Mouse (Mus musculus): ENCODE measurements around the gene Cfap43. TPM values are rescaled to one million over a fixed set of nuclear protein-coding genes. Genes with fewer than 3 reads are reported as not detected.
A peak's percentile ranks its signal among the peaks of the same experiment; 100 is the strongest.

The Cfap43 gene
- polyA plus RNA-seq, 1 experiment from 2014 or later, result 0.21 TPM

DNA sequence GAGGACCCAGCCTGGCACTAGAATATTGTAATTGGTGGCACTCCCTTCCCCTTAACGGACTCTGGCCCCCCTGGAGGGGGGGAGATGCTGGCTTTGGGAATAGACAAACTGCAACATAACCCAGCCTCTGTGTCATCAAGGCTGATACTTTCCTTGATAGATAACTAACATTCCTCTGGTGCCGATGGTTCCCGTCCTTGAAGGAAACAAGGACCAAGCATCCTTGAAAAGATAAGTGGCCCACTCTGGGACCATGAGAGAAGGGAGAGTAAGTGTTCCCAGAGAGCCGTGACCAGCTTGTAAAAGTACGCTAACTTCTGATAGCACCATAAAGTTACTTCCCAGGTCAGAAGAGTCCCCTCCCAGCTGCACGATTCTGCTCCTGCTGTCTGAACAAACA lies 196.6 kb downstream of the Cfap43 start:
- ChIA-PET POLR2A (no interaction called here), CTCF (interaction anchor here (1.3 to 1.4 kb wide), 2 partner anchors 16 to 25 kb away, joined by 3 read pairs; no protein-coding TSS in a partner anchor)
- peaks cover 11% of the 10 kb centered on the region for H3K27me3 ChIP-seq
- ATAC-seq (no peak), DNase-seq (ENCODE audit: low read depth, low spot score) (no peak)
- no peak for TF ChIP-seq CTCF (IDR thresholded peaks at IDR 0.05)
- in situ Hi-C loops (cut with MboI; ENCODE audit: low pct_unique_long_range_greater_than_20kb), result loop anchor here (5.0 kb wide), 1 partner anchor 50 kb away; no protein-coding TSS in a partner anchor

DNA sequence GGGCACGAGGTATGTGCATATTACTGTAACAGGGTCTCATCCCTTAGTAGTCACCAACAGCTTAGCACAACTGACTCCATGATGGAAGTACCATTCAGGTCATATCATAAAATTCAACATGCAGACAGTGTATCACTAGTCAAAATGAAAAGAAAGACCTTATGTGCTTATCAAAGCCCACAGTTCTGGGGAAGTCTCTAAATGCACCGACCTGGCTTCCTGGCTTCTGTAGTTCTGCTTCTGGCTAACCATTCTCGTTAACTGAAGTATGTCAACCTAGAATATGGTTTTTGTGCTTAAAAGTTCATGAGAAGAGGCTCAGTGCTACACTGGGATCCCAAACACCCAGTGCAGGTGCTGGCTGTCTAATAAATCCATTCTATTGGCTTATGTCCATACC lies 199.9 kb downstream of the Cfap43 start:
- ATAC-seq (no peak), DNase-seq (ENCODE audit: low read depth, low spot score) (no peak)
- TF ChIP-seq CTCF (IDR thresholded peaks at IDR 0.05), result no peak
- H3K27me3 ChIP-seq, result peaks cover 8% of the 10 kb centered on the region
- CTCF ChIA-PET, result interaction anchor here (1.5 kb wide), 2 partner anchors 9 to 11 kb away, joined by 3 to 4 read pairs; no protein-coding TSS in a partner anchor
- POLR2A ChIA-PET, result no interaction called here
- in situ Hi-C loops (cut with MboI; ENCODE audit: low pct_unique_long_range_greater_than_20kb), result no loop called here

DNA sequence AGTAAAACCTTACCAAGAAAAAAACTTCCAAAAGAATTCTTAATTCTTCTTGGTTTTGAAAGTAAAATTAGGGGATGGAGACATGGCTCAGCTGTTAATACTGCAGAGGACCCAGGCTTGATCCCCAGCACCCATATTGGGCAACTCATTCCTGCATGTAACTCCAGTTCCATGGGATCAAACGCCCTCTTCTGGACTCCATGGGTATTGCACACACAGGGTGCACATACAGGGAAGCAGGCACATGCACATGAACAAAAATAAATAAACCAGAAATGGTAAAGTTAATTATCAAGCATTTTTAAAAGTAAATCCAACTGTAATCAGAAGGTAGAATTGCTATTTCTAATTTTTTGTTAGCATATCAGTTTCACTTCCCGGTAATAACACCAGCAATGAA lies 202.9 kb downstream of the Cfap43 start:
- ChIA-PET CTCF (no interaction called here), POLR2A (no interaction called here)
- peaks cover 14% of the 10 kb centered on the region for H3K27me3 ChIP-seq
- peak; percentile 52 for TF ChIP-seq CTCF (IDR thresholded peaks at IDR 0.05)
- in situ Hi-C loops (cut with MboI; ENCODE audit: low pct_unique_long_range_greater_than_20kb), result no loop called here
- no peak for DNase-seq (ENCODE audit: low read depth, low spot score)
- no peak for ATAC-seq

GRCm38 (mm10) chr19:47713457-47713856 lies 205.6 kb downstream of the Cfap43 start:
- no peak for TF ChIP-seq CTCF (IDR thresholded peaks at IDR 0.05)
- in situ Hi-C loops (cut with MboI; ENCODE audit: low pct_unique_long_range_greater_than_20kb), result no loop called here
- ATAC-seq, result no peak
- ChIA-PET POLR2A (no interaction called here), CTCF (interaction anchor here (1.6 kb wide), 1 partner anchor 13 kb away, joined by 4 read pairs; no protein-coding TSS in a partner anchor)
- DNase-seq (ENCODE audit: low read depth, low spot score), result no peak
- peaks cover 30% of the 10 kb centered on the region for H3K27me3 ChIP-seq

DNA sequence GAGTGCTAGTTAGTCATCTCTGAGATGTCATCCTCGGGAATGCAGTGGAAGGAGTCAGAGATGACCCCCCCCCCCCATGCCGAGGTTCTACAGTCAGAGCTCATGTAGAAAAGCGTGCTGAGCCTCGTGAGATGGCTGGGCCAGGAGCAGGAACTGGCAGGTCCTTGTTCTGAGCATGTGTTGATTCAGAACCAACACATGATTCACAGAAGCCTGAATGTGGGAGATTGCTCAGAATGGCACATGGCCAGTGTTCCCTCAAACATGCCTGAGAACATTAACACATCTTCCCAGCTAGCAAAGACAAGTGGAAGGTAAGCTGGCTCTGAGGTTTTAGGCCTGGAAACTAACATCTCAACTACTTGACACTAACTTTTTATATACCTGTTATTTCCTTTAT lies 208.7 kb downstream of the Cfap43 start:
- in situ Hi-C loops (cut with MboI; ENCODE audit: low pct_unique_long_range_greater_than_20kb), result no loop called here
- CTCF ChIA-PET, result interaction anchor here (1.2 to 1.5 kb wide), 2 partner anchors 9 to 10 kb away, joined by 4 read pairs; no protein-coding TSS in a partner anchor

GRCm38 (mm10) chr19:47705772-47706309 lies 213.2 kb downstream of the Cfap43 start:
- in situ Hi-C loops (cut with MboI; ENCODE audit: low pct_unique_long_range_greater_than_20kb), result no loop called here
- no peak for TF ChIP-seq CTCF (IDR thresholded peaks at IDR 0.05)
- POLR2A ChIA-PET, result no interaction called here
- peaks cover 35% of the 10 kb centered on the region for H3K27me3 ChIP-seq
- CTCF ChIA-PET, result interaction anchor here (1.4 kb wide), 1 partner anchor 16 kb away, joined by 3 read pairs; no protein-coding TSS in a partner anchor
- DNase-seq (ENCODE audit: low read depth, low spot score), result no peak
- ATAC-seq, result no peak

More for the DNA sequence above, 208.7 kb downstream of the Cfap43 start:
- no peak for TF ChIP-seq CTCF (IDR thresholded peaks at IDR 0.05)
- ATAC-seq, result no peak
- no peak for DNase-seq (ENCODE audit: low read depth, low spot score)
- H3K27me3 ChIP-seq, result peaks cover 39% of the 10 kb centered on the region
- POLR2A ChIA-PET, result interaction anchor here (0.6 to 0.8 kb wide), 2 partner anchors 15 to 321 kb away, joined by 3 to 5 read pairs; no protein-coding TSS in a partner anchor

- H3K27me3 ChIP-seq, result peaks cover 29% of the 10 kb centered on the region
- DNase-seq (ENCODE audit: low read depth, low spot score) (no peak), ATAC-seq (no peak)
- CTCF ChIA-PET, result no interaction called here
- POLR2A ChIA-PET, result no interaction called here
- in situ Hi-C loops (cut with MboI; ENCODE audit: low pct_unique_long_range_greater_than_20kb), result no loop called here
- TF ChIP-seq CTCF (IDR thresholded peaks at IDR 0.05), result no peak
Measured at GRCm38 (mm10) chr19:47705080-47705771, 213.9 kb downstream of the Cfap43 start.

DNA sequence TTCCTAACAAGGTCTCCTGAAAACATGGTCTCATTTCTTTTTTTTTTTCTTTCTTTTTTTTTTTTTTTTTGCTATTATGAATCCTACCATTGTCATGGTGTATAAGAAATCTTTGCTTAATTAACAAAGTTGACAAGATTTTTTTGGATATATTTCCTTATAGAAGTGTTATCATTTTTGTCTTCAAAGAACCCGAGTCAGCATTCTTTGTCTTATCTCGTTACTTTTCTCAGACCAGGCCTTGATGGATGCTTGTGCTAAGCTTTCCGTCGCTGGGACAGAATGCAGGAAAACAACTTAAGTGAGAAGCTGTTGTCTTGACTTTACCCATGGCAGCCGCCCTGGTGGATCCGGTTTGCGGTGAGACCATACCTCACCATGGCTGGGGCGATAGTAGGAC lies 218.6 kb downstream of the Cfap43 start:
- CTCF ChIA-PET, result interaction anchor here (0.8 to 1.0 kb wide), 2 partner anchors 11 to 14 kb away, joined by 4 read pairs; no protein-coding TSS in a partner anchor
- POLR2A ChIA-PET, result no interaction called here

DNA sequence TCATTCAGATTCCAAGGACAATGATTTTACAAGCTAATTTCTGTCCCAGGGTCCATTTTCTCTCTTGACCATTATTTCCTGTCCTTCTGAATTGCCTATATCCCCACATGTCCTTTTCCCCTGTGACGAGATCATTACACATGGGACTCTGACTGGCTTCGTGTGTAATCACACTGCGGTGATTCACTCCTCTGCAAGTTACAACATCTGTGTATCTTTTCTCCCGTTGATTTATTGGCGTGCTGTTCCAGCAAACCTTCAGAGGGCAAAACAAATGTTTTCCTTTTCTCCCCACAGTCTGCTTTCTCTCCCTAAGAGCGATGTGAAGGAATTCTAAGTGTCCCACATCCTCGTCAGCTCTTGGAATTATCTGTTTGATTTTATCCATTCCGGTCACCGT lies 219.3 kb downstream of the Cfap43 start:
- ChIA-PET POLR2A (no interaction called here), CTCF (no interaction called here)
- ATAC-seq (no peak), DNase-seq (ENCODE audit: low read depth, low spot score) (no peak)
- peaks cover under 1% of the 10 kb centered on the region for H3K27me3 ChIP-seq
- in situ Hi-C loops (cut with MboI; ENCODE audit: low pct_unique_long_range_greater_than_20kb), result no loop called here
- no peak for TF ChIP-seq CTCF (IDR thresholded peaks at IDR 0.05)

More for the DNA sequence above, 218.6 kb downstream of the Cfap43 start:
- no peak for TF ChIP-seq CTCF (IDR thresholded peaks at IDR 0.05)
- ATAC-seq (no peak), DNase-seq (ENCODE audit: low read depth, low spot score) (no peak)
- in situ Hi-C loops (cut with MboI; ENCODE audit: low pct_unique_long_range_greater_than_20kb), result no loop called here
- H3K27me3 ChIP-seq, result peaks cover 5% of the 10 kb centered on the region

DNA sequence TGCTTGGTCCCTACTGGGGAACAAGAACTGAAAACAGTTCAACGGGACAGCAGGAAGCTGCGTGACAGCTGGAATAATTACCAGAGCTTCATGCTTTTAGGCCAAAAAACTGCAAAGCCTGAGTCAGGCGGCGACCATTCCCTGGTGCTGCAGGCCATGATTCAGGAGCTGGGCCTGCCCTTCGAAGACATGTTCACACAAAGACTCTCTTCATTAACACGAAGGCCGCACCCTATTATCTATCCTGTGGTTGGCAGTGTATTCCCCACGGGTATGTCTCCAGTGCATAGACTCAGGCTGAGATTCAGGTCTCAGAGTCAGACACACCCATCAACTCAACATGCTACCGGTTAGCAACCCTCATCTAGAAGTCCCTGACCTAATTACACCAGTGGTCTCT lies 220.8 kb downstream of the Cfap43 start:
- CTCF ChIA-PET, result no interaction called here
- TF ChIP-seq CTCF (IDR thresholded peaks at IDR 0.05), result no peak
- H3K27me3 ChIP-seq, result no peaks in the 10 kb centered on the region
- POLR2A ChIA-PET, result no interaction called here
- DNase-seq (ENCODE audit: low read depth, low spot score), result no peak
- no peak for ATAC-seq
- in situ Hi-C loops (cut with MboI; ENCODE audit: low pct_unique_long_range_greater_than_20kb), result no loop called here

DNA sequence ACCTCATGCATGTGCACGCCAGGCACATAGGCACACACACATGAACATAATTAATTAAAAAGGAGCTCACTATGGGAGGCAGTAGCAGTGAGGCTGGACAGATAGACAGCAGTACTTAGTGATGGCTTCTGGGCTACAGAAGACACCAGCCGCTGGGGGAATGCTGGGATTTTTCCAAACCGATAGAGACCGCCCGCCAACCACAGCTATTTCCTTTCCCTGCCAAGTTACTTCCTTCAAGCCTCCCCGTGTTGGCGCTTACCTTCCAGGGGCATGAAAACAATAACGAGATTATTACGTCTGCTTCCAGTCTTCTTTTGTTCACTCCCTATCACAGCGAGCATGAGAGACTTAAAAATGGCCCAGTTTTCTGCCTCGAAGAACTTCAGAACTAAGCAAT lies 222.0 kb downstream of the Cfap43 start:
- ChIA-PET CTCF (interaction anchor here (0.8 kb wide), 1 partner anchor 25 kb away, joined by 3 read pairs; no protein-coding TSS in a partner anchor), POLR2A (no interaction called here)
- TF ChIP-seq CTCF (IDR thresholded peaks at IDR 0.05), result no peak
- ATAC-seq (no peak), DNase-seq (ENCODE audit: low read depth, low spot score) (no peak)
- in situ Hi-C loops (cut with MboI; ENCODE audit: low pct_unique_long_range_greater_than_20kb), result no loop called here
- H3K27me3 ChIP-seq, result no peaks in the 10 kb centered on the region
